Mouse (Mus musculus) MEL (cell line): ENCODE measurements around the gene Tmem254a. TPM values are rescaled to one million over a fixed set of nuclear protein-coding genes. Genes with fewer than 3 reads are reported as not detected.
"Not testable (repeated sequence)": the region's sequence is repeated elsewhere in the genome, so short reads cannot be mapped to it uniquely, and the experiment has no call there.

ENCODE experiments used
- DNase-seq: peaks from one replicate; pipeline ENCODE4 v3.0.0; 2011; ENCODE audit warnings: low read depth, low spot score
- H3K27ac ChIP-seq: 2 replicates; pipeline ENCODE4 v1.5.1; 2012; ENCODE audit warnings: low read depth, mild to moderate bottlenecking, control low read depth, low read length, moderate library complexity; ENCODE audit not compliant: control insufficient read depth
- H3K27me3 ChIP-seq, 2 experiments: fragments of 150-350 bp in 1 of 2; sonication (generic) in 1 of 2; 2 replicates each; pipeline ENCODE4 v1.6.1; 2012; ENCODE audit warnings: low read length in 2 of 2, mild to moderate bottlenecking in 2 of 2, improper control_type of control experiment in 1 of 2, moderate library complexity in 1 of 2; ENCODE audit not compliant: insufficient read depth in 2 of 2, control insufficient read depth in 1 of 2
- H3K36me3 ChIP-seq, 2 experiments: 2 replicates each; pipeline ENCODE4 v1.6.1; 2012 to 2014; ENCODE audit warnings: low read length in 2 of 2, improper control_type of control experiment in 1 of 2, inconsistent platforms in 1 of 2, mild to moderate bottlenecking in 1 of 2; ENCODE audit not compliant: insufficient read depth in 2 of 2, control insufficient read depth in 1 of 2
- H3K4me1 ChIP-seq, 2 experiments: fragments of 150-350 bp in 1 of 2; sonication (generic) in 1 of 2; 2 replicates each; pipeline ENCODE4 v1.6.1; 2012; ENCODE audit warnings: low read length in 2 of 2, improper control_type of control experiment in 1 of 2, mild to moderate bottlenecking in 1 of 2; ENCODE audit not compliant: insufficient read depth in 2 of 2, control insufficient read depth in 1 of 2
- H3K4me3 ChIP-seq, 2 experiments: fragments of 150-350 bp in 1 of 2; sonication (generic) in 1 of 2; 2 replicates each; pipeline ENCODE4 v1.5.1; 2012; ENCODE audit warnings: low read depth in 2 of 2, low read length in 2 of 2, mild to moderate bottlenecking in 2 of 2, moderate library complexity in 2 of 2, control low read depth in 1 of 2, improper control_type of control experiment in 1 of 2; ENCODE audit not compliant: control insufficient read depth in 1 of 2, insufficient read depth in 1 of 2
- H3K79me2 ChIP-seq: 2 replicates; pipeline ENCODE4 v1.6.1; 2012; ENCODE audit warnings: mild to moderate bottlenecking, low read length, moderate library complexity; ENCODE audit not compliant: control insufficient read depth, poor library complexity, insufficient read depth
- H3K9ac ChIP-seq: 2 replicates; pipeline ENCODE4 v1.6.1; 2012; ENCODE audit warnings: low read depth, mild to moderate bottlenecking, control low read depth, low read length, moderate library complexity; ENCODE audit not compliant: control insufficient read depth, poor library complexity, severe bottlenecking
- H3K9me3 ChIP-seq: fragments of 150-350 bp; sonication (generic); replicated peaks from 2 replicates; pipeline ENCODE4 v1.6.1; 2012; ENCODE audit warnings: mild to moderate bottlenecking, low read length, improper control_type of control experiment, moderate library complexity; ENCODE audit not compliant: insufficient read depth
- polyA plus RNA-seq, 2 experiments: library from polyadenylated mRNA; stranded (reverse) in 1 of 2; unstranded in 1 of 2; fragments of >175 nt in 1 of 2; fragments of >200 nt in 1 of 2; gene quantifications; 2 replicates each; pipeline versions ENCODE4 v1.2.1 to v1.2.4; 2012; ENCODE audit warnings: low replicate concordance in 2 of 2, low read depth in 1 of 2; ENCODE audit not compliant: insufficient read length in 2 of 2, insufficient read depth in 1 of 2, missing spikeins in 1 of 2
- total RNA-seq: library from RNA; depleted of rRNA; stranded (reverse); fragments of 300-350 nt; gene quantifications from 2 replicates; pipeline ENCODE4 v1.2.3, GENCODE M21; 2012; rRNA removed

Tmem254a gene
- total and polyA plus RNA-seq, 3 experiments, result 0.81 to 1.8 TPM; not detected in 1

DNA sequence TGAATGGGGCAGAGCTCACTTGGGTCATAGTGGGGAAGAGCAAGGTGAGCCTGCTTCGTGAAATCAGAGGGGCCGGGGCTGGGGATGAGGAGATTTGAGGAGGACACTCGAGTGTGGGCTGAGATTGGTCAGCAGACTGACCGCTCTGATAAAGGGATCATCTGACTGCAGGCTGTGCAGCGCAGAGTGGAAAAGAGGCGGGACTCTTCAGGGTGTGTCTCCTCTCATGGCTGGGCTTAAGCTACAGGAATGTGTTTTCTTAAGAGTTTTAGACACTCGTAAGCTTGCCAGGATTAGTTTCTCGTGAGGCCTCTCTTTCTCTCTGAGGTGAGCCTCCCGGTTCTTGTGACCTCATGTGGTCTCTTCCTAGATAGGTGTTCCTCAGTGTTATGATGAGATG is 45.7 kb downstream of the Tmem254a start:
- H3K4me1 ChIP-seq, H3K79me2 ChIP-seq, H3K9me3 ChIP-seq, H3K36me3 ChIP-seq, H3K27me3 ChIP-seq, H3K9ac ChIP-seq, DNase-seq, H3K27ac ChIP-seq, H3K4me3 ChIP-seq: not testable (repeated sequence)

DNA sequence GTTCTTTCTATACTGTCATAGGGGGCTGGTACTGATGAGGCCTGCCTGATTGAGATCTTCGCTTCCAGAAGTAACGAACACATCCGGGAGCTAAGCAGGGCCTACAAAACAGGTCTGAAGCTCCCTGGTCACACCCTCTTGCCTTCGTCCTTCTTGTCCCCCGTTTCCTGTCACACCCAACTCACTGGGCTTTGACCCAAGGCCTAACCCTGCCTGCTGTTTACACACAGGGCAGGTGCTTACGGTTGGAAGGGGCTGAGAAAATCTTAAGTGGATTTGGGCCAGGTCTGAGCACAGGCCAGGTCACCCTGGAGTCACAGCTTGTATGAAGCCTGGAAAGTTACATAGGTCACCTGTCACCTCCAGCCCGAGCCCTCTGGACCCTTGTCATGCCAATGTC is 50.8 kb downstream of the Tmem254a start:
- not testable (repeated sequence) for H3K27me3 ChIP-seq, H3K4me1 ChIP-seq, H3K27ac ChIP-seq, H3K4me3 ChIP-seq, H3K79me2 ChIP-seq, DNase-seq, H3K36me3 ChIP-seq, H3K9me3 ChIP-seq, H3K9ac ChIP-seq

Other genes starting within 250 kb of the Tmem254a start
- gene Ppif, start 233.5 kb downstream of the Tmem254a start, total RNA-seq, result 56.3 and 71.0 TPM in 2 replicates
- 100 to 1,000 TPM; 127 to 128 TPM for gene Ppif, start 233.5 kb downstream of the Tmem254a start, polyA plus RNA-seq
- 1.8 and 2.3 TPM in 2 replicates for gene Zcchc24, start 158.6 kb downstream of the Tmem254a start, total RNA-seq
- 1 to 10 TPM in 1 of 2 experiments, not detected in 1; 8.7 TPM for gene Zcchc24, start 158.6 kb downstream of the Tmem254a start, polyA plus RNA-seq
- 7.3 and 7.6 TPM in 2 replicates for gene Anxa11, start 85.5 kb downstream of the Tmem254a start, total RNA-seq
- gene Anxa11, start 85.5 kb downstream of the Tmem254a start, polyA plus RNA-seq, result 10 to 100 TPM in 1 of 2 experiments, not detected in 1; 40.5 TPM
- not detected in 2 replicates for gene Plac9a, start 24.6 kb downstream of the Tmem254a start, total RNA-seq
- not detected for gene Plac9a, start 24.6 kb downstream of the Tmem254a start, polyA plus RNA-seq
- not detected in 2 replicates for gene Cphx1, start 10.6 kb upstream of the Tmem254a start, total RNA-seq
- not detected for gene Cphx1, start 10.6 kb upstream of the Tmem254a start, polyA plus RNA-seq
- not detected in 2 replicates for gene Duxbl1, start 50.9 kb upstream of the Tmem254a start, total RNA-seq
- not detected for gene Duxbl1, start 50.9 kb upstream of the Tmem254a start, polyA plus RNA-seq
- not detected in 2 replicates for gene Gm9780, start 115.0 kb upstream of the Tmem254a start, total RNA-seq
- not detected for gene Gm9780, start 115.0 kb upstream of the Tmem254a start, polyA plus RNA-seq
- gene Tmem254c, start 139.7 kb upstream of the Tmem254a start, total RNA-seq, result 10.4 and 12.1 TPM in 2 replicates
- gene Tmem254c, start 139.7 kb upstream of the Tmem254a start, polyA plus RNA-seq, result 10 to 100 TPM in 1 of 2 experiments, not detected in 1; 36.0 TPM
- not detected in 2 replicates for gene Cphx2, start 153.8 kb upstream of the Tmem254a start, total RNA-seq
- gene Cphx2, start 153.8 kb upstream of the Tmem254a start, polyA plus RNA-seq, result not detected
- gene Cphx3, start 154.6 kb upstream of the Tmem254a start, total RNA-seq, result not detected in 2 replicates
- gene Cphx3, start 154.6 kb upstream of the Tmem254a start, polyA plus RNA-seq, result not detected
- gene Duxbl2, start 190.7 kb upstream of the Tmem254a start, total RNA-seq, result not detected in 2 replicates
- gene Duxbl2, start 190.7 kb upstream of the Tmem254a start, polyA plus RNA-seq, result not detected